ENCODE assay signal across 8 mouse cellular contexts in the genomic region with DNA sequence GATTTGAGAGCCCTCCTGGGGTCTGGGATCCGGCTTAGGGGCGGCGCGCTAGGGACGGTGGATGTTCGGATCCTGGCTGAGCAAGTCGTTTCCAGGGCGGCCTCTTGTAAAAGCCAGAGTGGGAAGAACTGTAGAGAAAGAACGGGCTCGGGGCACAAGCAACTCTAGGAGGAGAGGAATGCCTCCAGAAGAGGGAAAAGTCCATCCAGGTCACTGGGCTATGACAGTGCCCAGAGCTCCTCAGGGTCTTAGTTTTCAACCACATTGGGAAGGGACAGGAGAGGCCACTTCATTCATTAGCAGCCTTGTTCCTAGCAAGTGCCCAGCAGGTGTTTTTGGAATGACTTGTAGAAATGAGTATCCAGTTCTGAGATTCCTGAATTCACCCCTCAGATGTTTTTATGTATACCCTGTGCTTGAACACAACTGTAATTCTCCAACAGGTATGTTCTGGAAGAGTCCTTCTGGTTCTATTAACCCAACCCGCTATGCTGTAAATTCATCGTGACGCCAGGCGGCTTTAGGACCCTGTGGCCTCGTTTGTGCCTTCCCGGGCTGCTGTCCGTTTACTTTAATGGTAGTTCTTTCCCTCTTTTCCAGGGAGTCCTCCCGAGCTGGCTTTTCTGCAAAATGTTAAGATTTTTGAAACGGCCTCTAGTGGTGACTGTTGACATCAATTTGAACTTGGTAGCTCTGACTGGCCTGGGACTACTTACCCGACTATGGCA. TPM values are rescaled to one million over a fixed set of nuclear protein-coding genes. Genes with fewer than 3 reads are reported as not detected.
A peak's percentile ranks its signal among the peaks of the same experiment; 100 is the strongest.
DNase-seq lines count a peak whose midpoint lies in the region; ATAC-seq and TF ChIP-seq lines count a peak whose summit lies in the region.

No protein-coding gene starts in this region.

- TF ChIP-seq POLR2A in spleen, adult 2 months (IDR thresholded peaks at IDR 0.05; ENCODE audit: low read depth, low read length), result no peak

- H3K36me3 ChIP-seq in hindbrain, embryonic 10.5 days, result peaks cover 55% of the 10 kb centered on the region
- H3K36me3 ChIP-seq in megakaryocyte, embryonic 14.5 days (replicated peaks; ENCODE audit: low read length), result peaks cover 61% of the 10 kb centered on the region
- H3K36me3 ChIP-seq in spleen, adult 2 months (ENCODE audit: control insufficient read depth, insufficient read depth, low read length), result peaks cover 4% of the 10 kb centered on the region

- H3K4me3 ChIP-seq in hindbrain, embryonic 10.5 days, result peak overlapping the region; percentile 63
- peak overlapping the region; percentile 95 for H3K4me3 ChIP-seq in megakaryocyte, embryonic 14.5 days (replicated peaks)
- peak overlapping the region; percentile 78 for H3K4me3 ChIP-seq in spleen, adult 2 months (ENCODE audit: extremely low read depth, insufficient read depth, insufficient read length)

- TF ChIP-seq CTCF in spleen, adult 2 months (IDR thresholded peaks at IDR 0.05; ENCODE audit: extremely low read depth, insufficient read depth, insufficient read length, insufficient replicate concordance), result no peak

- peaks cover 25% of the 10 kb centered on the region for H3K4me1 ChIP-seq in hindbrain, embryonic 10.5 days (replicated peaks)
- H3K4me1 ChIP-seq in megakaryocyte, embryonic 14.5 days, result peaks cover 53% of the 10 kb centered on the region
- peaks cover 3% of the 10 kb centered on the region; the same call in 1 of the 2 replicates for H3K4me1 ChIP-seq in spleen, adult 2 months (ENCODE audit: control insufficient read depth, insufficient read depth, insufficient read length)

- no peaks in the 10 kb centered on the region for H3K27me3 ChIP-seq in hindbrain, embryonic 10.5 days (ENCODE audit: insufficient read depth, poor library complexity, severe bottlenecking)
- H3K27me3 ChIP-seq in megakaryocyte, embryonic 14.5 days (replicated peaks), result no peaks in the 10 kb centered on the region
- no peaks in the 10 kb centered on the region for H3K27me3 ChIP-seq in spleen, adult 2 months (ENCODE audit: control insufficient read depth, insufficient read depth, low read length)

- DNase-seq in layer of hippocampus, adult 11-12 months (ENCODE audit: low spot score), result peak; percentile 47
- DNase-seq in layer of hippocampus, postnatal 25 days (ENCODE audit: extremely low spot score in 1 of 2, low spot score in 1 of 2), result no peak
- peak; percentile 47 for DNase-seq in c-Kit-negative CD71-positive TER-119-positive erythroid progenitor cells, embryonic 14.5 days (ENCODE audit: low read depth, low spot score)
- peak; percentile 59 for DNase-seq in hindbrain, embryonic 10.5 days (ENCODE audit: low spot score)
- peak; percentile 39 for DNase-seq in layer of hippocampus, adult 9-11 months
- peak in 1 of 2 experiments; percentile 19 for DNase-seq in spleen, adult 2 months (ENCODE audit: low read depth in 1 of 2, low spot score in 2 of 2)

- no peaks in the 10 kb centered on the region for H3K9me3 ChIP-seq in hindbrain, embryonic 10.5 days
- no peaks in the 10 kb centered on the region for H3K9me3 ChIP-seq in megakaryocyte, embryonic 14.5 days

- under 1% methylated on average over 20 of the region's 20 CpGs for WGBS in hindbrain, embryonic 10.5 days
- under 1% methylated on average over 20 of the region's 20 CpGs for WGBS in spleen, adult 2 months

- peak; percentile 68 for ATAC-seq in erythroid progenitor cell, adult 5-6 weeks (replicated peaks; ENCODE audit: low FRiP score, poor library complexity, severe bottlenecking)

- H3K27ac ChIP-seq in hindbrain, embryonic 10.5 days, result peak overlapping the region; percentile 92
- H3K27ac ChIP-seq in spleen, adult 2 months (ENCODE audit: insufficient read depth, low read length), result peak overlapping the region; percentile 42; the same call in 1 of the 2 replicates

RNA-seq across cellular contexts. Expression of a gene that starts 0.5 kb away (rescaled TPM):
- total RNA-seq in layer of hippocampus, postnatal 25 days (2021), result 10 to 100 TPM; 21.4 to 25.2 TPM
- total RNA-seq in erythroid progenitor cell, adult 5-6 weeks (2015; ENCODE audit: low replicate concordance), result 14.1 and 23.1 TPM in 2 replicates
- 18.0 and 36.3 TPM in 2 replicates for total RNA-seq in erythroid progenitor cell, adult 5-6 weeks (2017; ENCODE audit: low replicate concordance)
- polyA plus RNA-seq in hindbrain, embryonic 10.5 days (2016; fragmentation: Nextera tagmentation; extraction: Ambion mirVana), result 27.1 and 27.2 TPM in 2 replicates
- polyA plus RNA-seq in megakaryocyte, embryonic 14.5 days (2012; ENCODE audit: insufficient read depth, low replicate concordance), result 5.3 and 16.0 TPM in 2 replicates
- 13.7 and 15.7 TPM in 2 replicates for polyA plus RNA-seq in spleen, adult 2 months (2012; rRNA removed)

RNA-seq across cellular contexts. Expression of a gene that starts 23.0 kb away (rescaled TPM):
- total RNA-seq in layer of hippocampus, postnatal 25 days (2021), result 10 to 100 TPM; 52.8 to 60.0 TPM
- total RNA-seq in erythroid progenitor cell, adult 5-6 weeks (2015; ENCODE audit: low replicate concordance), result 7.5 and 11.5 TPM in 2 replicates
- 20.4 and 20.9 TPM in 2 replicates for total RNA-seq in erythroid progenitor cell, adult 5-6 weeks (2017; ENCODE audit: low replicate concordance)
- polyA plus RNA-seq in hindbrain, embryonic 10.5 days (2016; fragmentation: Nextera tagmentation; extraction: Ambion mirVana), result 77.2 and 83.0 TPM in 2 replicates
- polyA plus RNA-seq in megakaryocyte, embryonic 14.5 days (2012; ENCODE audit: insufficient read depth, low replicate concordance), result 26.0 and 29.8 TPM in 2 replicates
- polyA plus RNA-seq in spleen, adult 2 months (2012; rRNA removed), result 58.4 and 72.9 TPM in 2 replicates

RNA-seq across cellular contexts. Expression of a gene that starts 50.3 kb away (rescaled TPM):
- total RNA-seq in layer of hippocampus, postnatal 25 days (2021), result 10 to 100 TPM; 81.4 to 89.9 TPM
- total RNA-seq in erythroid progenitor cell, adult 5-6 weeks (2015; ENCODE audit: low replicate concordance), result 32.7 and 43.2 TPM in 2 replicates
- 39.0 and 62.4 TPM in 2 replicates for total RNA-seq in erythroid progenitor cell, adult 5-6 weeks (2017; ENCODE audit: low replicate concordance)
- polyA plus RNA-seq in hindbrain, embryonic 10.5 days (2016; fragmentation: Nextera tagmentation; extraction: Ambion mirVana), result 20.2 and 22.6 TPM in 2 replicates
- polyA plus RNA-seq in megakaryocyte, embryonic 14.5 days (2012; ENCODE audit: insufficient read depth, low replicate concordance), result 26.0 and 40.5 TPM in 2 replicates
- polyA plus RNA-seq in spleen, adult 2 months (2012; rRNA removed), result 21.4 and 24.0 TPM in 2 replicates

RNA-seq across cellular contexts. Expression of a gene that starts 51.0 kb away (rescaled TPM):
- total RNA-seq in layer of hippocampus, postnatal 25 days (2021), result 100 to 1,000 TPM; 206 to 208 TPM
- 49.4 and 68.7 TPM in 2 replicates for total RNA-seq in erythroid progenitor cell, adult 5-6 weeks (2015; ENCODE audit: low replicate concordance)
- total RNA-seq in erythroid progenitor cell, adult 5-6 weeks (2017; ENCODE audit: low replicate concordance), result 77.7 and 95.8 TPM in 2 replicates
- polyA plus RNA-seq in hindbrain, embryonic 10.5 days (2016; fragmentation: Nextera tagmentation; extraction: Ambion mirVana), result 488 and 544 TPM in 2 replicates
- polyA plus RNA-seq in megakaryocyte, embryonic 14.5 days (2012; ENCODE audit: insufficient read depth, low replicate concordance), result 652 and 1,719 TPM in 2 replicates
- 60.5 and 63.4 TPM in 2 replicates for polyA plus RNA-seq in spleen, adult 2 months (2012; rRNA removed)

Comparison
In these comparisons a context has a peak if more than half of its experiments do, and no peak if none do; other contexts are left out.
1. DNase-seq: peak in layer of hippocampus, adult 11-12 months (single experiment), c-Kit-negative CD71-positive TER-119-positive erythroid progenitor cells, embryonic 14.5 days (single experiment), hindbrain, embryonic 10.5 days (single experiment) and layer of hippocampus, adult 9-11 months (single experiment); none in layer of hippocampus, postnatal 25 days (0 of 2).
2. Peak in every context shown above with its lines, with median percentiles within 50 percentile points of each other: H3K4me3 ChIP-seq.